Mouse (Mus musculus): ENCODE data around the gene Tgfbi. TPM values are rescaled to one million over a fixed set of nuclear protein-coding genes. Genes with fewer than 3 reads are reported as not detected.

The Tgfbi gene
- total RNA-seq (2021), result 10 to 100 TPM; 13.4 to 17.6 TPM
- long read RNA-seq, experiment 1, partial matches to known transcripts, result 1 of 5 reads
- long read RNA-seq, experiment 1, other reads (novel, unspliced or antisense), result 0 of 5 reads
- long read RNA-seq, experiment 2, partial matches to known transcripts, result 3 of 8 reads
- long read RNA-seq, experiment 2, other reads (novel, unspliced or antisense), result 1 of 8 reads

DNA sequence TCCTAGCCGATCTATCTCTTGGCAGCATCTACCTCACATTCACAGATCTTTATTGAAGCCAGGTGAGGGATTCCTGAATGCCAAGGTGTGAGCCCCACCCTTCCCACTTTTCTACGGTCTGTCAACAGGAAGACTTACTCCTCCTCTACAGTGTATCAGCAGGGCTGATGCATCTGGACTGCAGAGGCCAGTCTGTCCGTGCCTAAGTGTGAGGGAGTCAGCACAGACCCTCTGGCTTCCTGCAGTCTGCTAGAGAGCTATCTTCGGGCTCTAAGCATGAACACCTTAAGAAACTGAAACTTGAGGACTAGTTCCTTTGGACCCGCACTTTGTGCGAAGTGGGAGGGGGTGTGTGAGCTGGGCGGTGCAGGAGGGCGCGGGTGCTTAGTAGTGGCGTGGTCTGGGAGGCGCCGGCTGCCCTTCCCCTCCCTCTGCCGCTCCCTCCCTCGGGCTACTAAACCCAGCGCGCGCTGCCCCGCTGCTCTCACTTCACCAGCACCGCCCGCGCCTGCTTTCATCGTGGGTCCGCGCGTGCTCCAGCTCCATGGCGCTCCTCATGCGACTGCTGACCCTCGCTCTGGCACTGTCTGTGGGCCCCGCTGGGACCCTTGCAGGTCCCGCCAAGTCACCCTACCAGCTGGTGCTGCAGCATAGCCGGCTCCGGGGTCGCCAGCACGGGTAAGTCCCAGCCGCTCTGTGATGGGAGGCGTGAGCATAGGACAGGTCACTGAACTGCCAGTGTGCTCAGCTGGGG is at the start of gene Tgfbi:
Gene Tgfbi, plus strand, starts transcription at position 421 of the 754 bp plus-strand sequence.
- peak; percentile 53 for DNase-seq (ENCODE audit: low spot score)

DNA sequence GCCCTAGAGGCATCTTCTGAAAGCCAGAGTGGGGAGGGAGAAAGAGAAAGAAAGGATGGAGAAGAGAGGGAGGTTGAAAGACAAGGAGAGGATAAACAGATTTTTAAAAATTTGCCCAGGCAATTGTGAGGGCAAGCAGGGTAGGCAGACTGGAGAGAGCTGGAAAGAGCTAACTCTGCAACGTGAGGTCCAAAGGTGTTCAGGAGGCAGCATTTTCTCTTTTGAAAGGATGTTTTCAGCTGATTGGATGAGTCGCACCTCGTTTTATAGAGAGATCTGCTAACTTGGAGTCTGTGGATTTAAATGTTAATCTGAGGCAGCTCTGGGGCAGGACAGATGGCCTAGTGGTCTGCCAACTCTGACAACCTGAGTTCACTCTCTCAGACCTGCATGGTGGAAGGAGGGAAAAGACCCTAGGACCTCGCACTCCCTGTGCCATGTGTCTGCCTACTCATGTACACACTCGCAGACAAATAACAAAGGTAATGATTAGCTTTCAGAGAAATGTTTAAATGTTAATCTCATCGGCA is 49.4 kb upstream of the Tgfbi start:
- DNase-seq (ENCODE audit: low spot score), result no peak

DNA sequence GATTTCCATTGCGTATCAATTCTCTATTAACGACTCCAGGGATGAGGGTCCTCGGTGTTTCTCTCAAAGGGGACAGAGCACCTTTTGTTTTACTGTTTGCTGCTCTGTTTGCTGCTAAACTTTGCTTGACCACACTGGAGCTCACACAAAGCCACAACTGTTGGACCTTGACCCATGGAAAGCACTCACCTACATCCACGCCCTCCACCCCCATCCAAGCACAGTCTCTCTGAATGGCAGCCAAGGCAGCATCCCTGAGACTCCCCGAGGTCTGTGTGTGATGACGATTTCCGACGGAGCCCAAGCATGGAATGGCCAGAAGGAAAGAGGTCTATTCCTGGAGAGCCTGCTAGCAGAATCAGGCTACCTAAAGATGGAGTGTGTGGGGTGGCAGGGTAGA is 48.2 kb upstream of the Tgfbi start:
- DNase-seq (ENCODE audit: low spot score), result no peak

DNA sequence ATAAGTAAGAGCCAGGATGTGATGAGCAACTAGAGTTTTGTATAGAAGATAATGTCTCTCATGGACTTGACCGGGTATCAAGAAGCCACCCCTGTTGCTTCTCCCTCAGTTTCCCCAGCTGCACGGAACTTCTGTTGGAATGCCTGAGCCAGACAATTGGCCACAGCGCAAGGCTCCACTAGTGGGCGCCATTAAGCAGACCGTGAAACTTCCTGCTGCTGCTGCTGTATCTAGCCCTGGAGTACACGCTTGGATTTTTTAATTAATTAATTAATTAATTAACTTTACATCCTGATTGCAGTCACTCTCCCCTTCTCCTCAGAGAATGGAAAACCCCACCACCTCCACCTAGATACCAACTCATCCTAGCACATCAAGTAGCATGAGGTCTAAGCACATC is 46.2 kb upstream of the Tgfbi start:
- DNase-seq (ENCODE audit: low spot score), result peak; percentile 39

DNA sequence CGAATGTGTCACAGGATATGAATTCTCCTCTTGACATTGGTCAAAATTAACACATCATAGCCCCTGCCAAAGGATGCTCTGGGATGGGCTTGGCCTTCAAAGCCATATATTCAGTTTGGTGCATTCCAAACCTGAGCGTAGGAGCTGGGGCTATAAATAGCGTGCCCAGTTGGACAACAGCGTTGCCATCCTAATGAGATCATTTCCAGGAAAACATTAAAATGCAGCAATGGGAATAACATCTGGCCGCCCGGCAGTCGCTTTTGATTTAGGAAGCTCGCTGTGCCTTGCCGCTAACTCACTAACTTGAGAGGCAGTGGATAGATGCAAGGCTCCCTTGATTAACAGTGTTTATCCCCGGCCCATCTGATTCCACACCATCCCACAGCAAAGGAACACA is 43.0 kb upstream of the Tgfbi start:
- DNase-seq (ENCODE audit: low spot score), result peak; percentile 11

DNA sequence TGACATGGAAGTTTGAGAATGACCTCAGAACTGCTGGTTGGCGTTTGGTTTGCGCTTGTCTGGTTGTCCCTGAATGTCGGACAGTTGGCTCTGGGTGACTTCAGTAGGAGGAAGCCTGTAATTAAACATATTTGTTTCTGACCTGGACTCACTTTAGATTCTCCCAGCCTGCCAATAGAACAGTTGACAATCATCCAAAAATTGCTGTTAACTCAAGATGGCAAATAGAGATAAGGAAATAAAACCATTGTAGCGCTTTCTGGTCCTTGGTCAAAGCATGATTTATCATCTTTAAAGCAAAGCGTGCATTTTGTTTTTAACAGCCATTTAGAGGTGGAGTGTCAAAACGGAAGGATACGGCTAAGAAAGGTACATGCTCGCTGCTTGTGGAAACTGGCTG is 37.7 kb upstream of the Tgfbi start:
- no peak for DNase-seq (ENCODE audit: low spot score)

DNA sequence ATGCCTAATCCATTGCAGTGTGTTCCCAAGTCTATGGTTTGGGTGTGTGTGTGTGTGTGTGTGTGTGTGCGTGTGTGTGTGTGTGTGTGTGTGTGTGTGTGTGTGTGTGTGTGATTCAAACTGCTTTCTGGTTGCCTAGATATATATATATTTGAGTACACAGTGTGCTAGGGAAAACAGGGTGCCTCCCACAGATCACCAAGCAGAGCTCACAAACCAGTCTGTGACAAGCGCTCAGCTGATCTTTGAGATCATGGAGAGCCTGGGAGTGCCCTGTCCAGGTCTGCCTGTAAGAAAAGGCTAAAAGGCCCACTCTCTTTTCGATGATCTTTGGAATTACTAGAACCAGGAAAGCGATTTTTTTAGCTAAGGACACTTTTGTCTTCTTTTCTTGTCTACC is 34.2 kb upstream of the Tgfbi start:
- DNase-seq (ENCODE audit: low spot score), result no peak

DNA sequence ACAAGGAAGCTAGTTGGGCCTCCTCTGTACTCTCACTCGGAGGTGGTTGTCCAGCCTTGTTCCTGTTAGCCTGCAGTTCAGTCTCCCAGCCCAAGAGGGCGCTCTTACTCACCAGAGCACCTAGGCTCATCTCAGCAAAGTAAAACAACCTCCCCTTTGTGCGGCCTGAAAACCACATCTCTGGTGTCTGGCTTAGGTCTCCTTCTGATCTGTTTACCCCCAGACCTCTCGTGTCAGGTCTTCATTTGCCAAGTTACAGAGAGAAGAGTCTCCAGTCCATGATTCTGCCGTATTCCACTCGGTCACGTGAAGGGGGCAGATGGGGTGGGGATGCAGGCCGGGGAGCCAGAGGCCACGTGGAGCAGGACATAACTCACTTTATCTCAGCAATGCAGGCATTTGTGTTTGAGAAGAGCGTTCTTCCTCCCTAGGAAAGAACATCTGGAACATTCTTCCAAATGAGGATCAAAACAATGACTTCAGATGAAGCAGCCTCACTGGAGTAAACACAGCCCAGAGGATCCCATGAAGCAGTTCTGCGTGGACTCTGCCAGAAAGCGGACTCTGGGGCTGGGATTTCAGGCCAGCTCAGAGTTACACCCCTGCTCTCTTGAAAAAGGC is 33.5 kb upstream of the Tgfbi start:
- DNase-seq (ENCODE audit: low spot score), result peak; percentile 79

DNA sequence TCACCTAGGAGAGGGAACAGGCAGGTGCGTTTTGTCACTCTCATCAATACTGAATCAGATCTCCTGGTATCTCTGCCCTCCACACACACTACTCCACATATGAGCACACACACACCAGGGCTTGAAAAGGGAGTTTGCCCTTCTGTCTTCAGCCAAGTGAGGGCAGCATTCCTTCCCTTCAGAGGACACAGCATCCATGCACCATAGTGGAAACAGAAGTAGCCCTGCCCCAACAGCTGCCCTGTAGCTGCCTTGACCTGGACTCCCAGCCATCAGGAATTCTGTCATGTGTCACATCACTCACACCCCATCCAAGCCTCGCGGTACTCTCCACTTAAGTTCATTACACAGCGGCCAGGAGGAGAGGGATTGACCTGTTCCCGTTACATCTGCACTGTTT is 31.2 kb upstream of the Tgfbi start:
- DNase-seq (ENCODE audit: low spot score), result no peak

DNA sequence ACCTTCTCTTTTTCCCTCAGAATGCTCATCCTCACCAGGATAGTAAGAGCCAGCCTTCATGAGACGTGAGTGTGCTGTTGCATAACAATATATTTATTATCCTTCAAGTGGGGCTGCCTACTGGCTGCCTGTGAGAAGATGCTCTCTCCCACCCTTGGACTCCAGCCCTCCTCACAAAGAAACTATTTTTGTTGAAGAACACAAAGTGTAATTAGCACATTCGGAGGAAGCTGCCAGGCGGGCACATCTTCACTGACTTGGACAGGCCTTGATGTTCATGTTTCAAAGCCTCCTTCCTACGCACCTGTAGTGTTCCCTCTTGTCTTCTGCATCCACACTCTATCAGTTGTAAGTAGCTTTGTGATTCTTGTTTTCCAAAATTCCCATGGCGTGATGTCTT is 28.9 kb upstream of the Tgfbi start:
- no peak for DNase-seq (ENCODE audit: low spot score)

DNA sequence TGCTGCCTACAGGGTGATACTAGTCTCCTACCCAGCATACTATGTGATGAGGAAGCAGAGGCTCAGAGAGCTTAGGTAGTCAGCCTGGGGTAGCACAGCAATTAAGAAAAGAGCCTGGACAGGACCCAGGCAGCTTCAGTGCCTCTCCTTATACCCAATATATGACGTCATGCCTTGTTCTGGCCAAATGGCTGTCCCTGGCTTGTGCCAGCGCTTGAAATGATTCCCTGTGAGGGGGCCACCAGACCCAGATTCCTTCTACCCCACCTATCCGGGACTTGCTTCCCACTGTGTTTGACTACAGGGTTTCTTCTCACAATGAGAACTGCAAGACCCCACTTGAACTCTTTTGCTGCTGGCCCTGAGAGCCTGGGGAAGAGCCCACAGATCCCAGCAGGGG is 27.8 kb upstream of the Tgfbi start:
- DNase-seq (ENCODE audit: low spot score), result no peak

DNA sequence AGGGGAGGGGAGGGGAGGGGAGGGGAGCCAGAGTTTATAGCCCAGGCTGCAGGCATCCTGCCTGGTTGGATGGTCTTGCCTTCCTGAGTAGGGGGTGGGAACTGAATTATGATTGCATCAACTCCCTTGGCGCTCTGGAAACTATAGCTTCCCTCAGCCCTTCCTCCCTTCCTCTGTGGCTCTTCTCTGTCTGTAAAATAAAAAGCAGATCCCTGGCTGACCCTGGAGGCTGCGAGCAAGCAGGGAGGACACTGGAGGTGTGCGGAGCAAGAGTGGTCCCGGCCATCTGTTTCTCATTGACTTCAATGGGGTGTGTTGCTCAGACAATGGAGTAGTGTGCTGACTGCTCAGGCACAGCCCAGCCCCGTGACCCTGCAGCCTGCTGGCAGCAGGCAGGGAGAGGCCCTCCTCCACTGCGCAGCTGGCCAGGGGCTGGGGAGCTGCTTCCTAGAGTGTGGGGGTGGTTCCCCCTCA is 27.3 kb upstream of the Tgfbi start:
- DNase-seq (ENCODE audit: low spot score), result peak; percentile 50

DNA sequence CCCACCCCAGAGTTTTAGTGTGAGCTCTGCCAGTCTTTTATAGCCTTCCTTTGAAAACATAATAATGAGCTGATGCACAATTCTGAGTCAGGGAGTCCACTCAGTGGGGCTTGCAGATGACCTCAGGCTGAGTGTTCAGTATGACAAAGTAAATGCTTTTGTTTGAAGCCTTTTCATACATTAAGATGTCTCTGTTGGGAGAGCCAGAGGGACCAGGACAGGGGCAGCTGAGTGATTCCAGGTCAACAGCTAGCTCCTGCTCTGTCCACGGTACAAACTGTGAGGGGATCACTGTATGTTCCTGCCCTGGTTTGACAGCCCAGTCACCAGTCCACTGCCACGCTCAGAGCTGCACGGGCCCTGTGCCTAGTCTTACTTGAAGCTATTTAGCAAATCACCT is 26.6 kb upstream of the Tgfbi start:
- no peak for DNase-seq (ENCODE audit: low spot score)

DNA sequence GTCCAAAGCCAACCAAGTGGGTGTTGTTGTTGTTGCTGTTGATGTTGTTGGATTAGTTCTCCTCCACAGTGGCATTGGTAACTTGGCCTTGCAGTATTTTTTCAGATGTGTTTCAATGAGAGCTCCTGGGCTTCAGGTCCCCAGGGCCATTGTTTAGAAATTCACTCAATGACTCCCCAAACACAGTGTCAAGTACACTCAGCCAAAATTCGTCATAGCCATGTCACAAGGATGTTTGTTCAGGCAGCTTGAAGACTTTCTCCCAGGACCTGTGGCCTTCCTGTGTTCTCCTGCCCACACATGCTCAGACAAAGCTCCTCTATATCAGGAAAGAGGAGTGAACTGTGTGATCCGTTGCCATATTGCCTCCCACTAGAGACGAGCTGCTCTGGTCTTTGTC is 23.3 kb upstream of the Tgfbi start:
- no peak for DNase-seq (ENCODE audit: low spot score)

DNA sequence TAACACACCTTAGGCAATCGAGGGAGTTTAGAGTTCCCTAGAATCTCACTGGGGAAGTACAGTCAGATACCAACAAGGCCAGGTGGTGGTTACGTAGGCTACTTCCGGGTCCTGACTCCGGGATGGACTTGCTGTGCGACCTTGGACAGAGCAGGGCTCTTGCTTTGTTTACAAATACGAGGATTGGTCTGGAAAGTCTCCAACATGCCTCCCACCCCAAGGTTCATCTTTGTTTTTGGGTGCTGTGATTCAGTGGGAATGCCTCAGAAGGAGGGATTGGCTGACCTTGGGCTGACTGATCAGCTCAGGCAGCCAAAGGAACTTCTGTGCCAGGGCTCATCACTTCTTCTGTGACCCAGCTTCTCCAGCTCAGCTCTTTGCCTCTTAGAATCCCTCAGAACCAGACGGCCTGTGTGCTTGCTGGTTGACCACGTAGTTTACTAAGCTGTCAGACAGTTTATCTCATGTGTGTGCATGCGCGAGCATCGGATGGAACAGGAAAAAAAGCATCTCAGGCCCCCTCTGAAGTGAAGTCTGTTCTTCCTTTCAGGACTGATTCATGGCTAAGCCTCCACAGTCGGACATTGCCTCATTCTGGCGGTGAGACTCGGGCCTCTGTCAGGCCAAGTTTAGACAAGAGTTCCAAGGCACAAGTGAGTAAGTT is 20.7 kb upstream of the Tgfbi start:
- DNase-seq (ENCODE audit: low spot score), result peak; percentile 64

DNA sequence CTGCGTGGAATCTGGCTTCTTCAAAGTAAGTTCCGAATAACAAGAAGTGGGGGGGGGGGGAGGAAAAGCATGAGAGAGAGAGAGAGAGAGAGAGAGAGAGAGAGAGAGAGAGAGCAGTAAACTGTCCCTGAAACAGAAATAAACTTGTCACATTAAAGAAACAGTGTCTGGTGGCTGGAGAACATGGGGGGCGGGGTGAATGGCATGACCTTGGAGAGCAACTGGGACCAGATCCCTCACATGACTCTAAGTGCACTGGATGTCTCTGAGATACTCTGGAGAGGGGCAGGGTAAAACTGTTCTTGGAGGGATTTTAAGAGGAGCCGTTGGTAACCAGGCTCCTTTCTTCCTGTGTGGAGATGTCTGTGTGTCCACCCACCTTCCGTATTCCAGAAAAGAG is 19.1 kb upstream of the Tgfbi start:
- no peak for DNase-seq (ENCODE audit: low spot score)

DNA sequence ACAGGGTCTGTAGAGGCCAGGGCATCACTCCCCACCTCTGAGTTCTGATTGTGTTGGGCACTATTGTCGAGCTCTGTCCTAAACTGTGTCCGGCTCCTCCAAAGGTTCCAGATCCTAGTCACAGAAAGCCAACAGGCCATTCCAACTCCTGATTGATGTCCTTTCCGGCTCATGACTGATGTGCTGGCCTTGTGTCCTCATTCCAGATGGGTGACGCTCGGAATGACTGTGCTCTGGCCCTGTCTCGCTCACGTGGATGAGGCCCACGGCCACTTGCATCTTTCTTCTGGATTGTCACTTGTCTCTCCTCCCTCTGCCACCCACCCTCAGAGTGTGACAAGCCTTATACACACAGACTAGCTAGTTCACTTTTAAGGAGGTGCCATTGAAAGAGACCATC is 18.1 kb upstream of the Tgfbi start:
- no peak for DNase-seq (ENCODE audit: low spot score)

DNA sequence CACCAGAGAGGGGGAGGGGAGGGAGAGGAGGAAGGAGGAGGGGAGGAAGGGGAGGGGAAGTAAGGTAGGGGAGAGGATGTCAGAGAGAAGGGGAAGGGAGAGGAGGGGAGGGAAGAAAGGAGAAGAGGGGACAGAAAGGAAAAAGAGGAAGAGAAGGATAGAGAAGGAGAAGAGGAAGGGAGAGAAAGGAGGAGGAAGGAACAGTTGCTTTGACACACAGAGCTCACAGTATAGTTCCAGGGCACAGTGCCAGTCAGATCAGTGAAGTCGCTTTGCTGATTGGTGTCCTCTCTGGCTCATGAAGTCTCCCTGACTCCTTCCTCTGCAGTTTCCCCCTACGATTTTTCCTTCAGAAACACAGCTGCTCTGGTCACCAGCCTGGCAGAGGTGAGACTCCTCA is 17.4 kb upstream of the Tgfbi start:
- DNase-seq (ENCODE audit: low spot score), result no peak

DNA sequence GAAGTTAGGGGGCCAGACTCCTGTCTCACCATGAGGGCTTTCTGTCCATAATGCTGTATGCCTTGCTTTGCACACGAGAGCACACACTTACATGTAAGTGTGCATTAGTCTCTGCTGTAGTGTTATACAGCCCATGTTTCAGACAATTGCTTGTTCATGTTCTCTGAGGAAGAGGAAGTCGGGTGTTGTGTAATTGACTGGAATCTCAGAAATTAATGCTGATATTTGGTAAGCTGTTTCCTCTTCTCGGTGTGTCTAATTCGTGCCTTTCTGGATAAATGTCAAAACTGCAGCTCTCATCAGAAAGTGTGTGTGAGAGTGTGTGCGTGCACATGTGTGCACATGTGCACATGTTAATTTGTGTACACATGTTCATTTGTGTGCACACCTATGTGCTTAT is 16.1 kb upstream of the Tgfbi start:
- DNase-seq (ENCODE audit: low spot score), result no peak

DNA sequence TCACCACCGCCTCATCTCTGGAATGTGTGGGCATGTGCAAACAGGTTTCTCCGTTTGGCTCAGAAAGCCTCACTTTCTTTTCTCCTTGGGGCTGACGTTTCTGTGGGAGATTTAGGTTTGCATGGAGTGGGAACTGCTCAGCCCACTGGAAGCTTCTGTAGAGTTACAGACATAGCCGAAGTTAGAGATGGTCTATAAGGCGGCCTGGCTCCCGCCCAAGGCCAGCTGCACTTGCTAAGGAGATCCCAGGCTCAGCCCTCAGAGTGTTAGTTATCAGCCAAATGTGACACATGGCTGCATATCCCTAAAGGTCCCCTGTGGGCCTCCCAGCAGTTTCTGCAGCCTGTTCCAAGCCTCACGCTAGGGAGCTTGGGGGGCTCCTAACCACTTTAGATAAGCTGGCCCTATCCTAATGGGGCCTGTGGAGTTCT is 15.3 kb upstream of the Tgfbi start:
- no peak for DNase-seq (ENCODE audit: low spot score)

DNA sequence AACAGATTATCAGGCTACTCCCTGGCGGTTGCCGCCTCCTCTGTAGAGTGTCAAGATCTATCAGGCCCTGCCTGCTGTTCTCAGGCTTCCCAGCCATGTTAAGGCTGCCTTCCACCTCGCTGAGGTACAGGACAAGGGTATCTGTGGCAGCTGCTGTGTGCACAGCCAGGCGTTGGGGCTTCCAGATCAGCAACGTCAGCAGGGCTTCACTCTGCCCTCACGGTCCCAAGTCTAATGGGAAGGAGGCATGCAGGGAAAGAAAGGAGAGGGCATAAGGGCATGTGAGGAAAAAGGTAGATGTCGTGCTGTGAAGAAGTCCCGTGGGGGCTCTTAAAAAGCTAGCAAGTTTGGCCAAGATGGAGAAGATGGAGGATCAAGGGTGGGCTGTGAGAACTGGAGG is 14.1 kb upstream of the Tgfbi start:
- DNase-seq (ENCODE audit: low spot score), result no peak

DNA sequence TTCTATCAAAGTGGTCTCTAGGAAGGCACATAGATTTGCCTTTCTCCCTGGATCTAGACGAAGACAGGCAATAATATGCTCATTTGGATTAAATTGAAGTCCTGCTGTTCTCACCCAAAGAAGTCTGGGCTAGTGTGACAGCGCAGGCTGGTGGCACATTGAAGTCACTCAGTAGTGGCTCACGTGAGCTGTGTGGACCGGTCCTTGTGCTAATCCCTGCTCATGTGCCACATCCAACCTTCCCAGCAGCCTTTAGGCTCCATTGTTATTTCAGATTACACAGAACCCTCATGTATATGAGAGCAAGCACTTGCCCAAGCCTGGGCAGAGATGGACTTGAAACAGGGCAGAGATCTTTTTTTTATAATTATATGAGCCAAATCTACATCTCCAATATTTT is 12.0 kb upstream of the Tgfbi start:
- no peak for DNase-seq (ENCODE audit: low spot score)

Measured in gastrocnemius, adult 18-20 months (tissue).